Mouse (Mus musculus) testis, adult 2 months (tissue): ENCODE results near the gene Fam171a1. TPM values are rescaled to one million over a fixed set of nuclear protein-coding genes. Genes with fewer than 3 reads are reported as not detected.
"Not testable (repeated sequence)": the region's sequence is repeated elsewhere in the genome, so short reads cannot be mapped to it uniquely, and the experiment has no call there.

Experiments
- H3K27ac ChIP-seq: fragments of 200-500 bp; 2 replicates; pipeline ENCODE4 v1.5.1; 2012; ENCODE audit warnings: low read depth, low read length; ENCODE audit not compliant: control insufficient read depth, insufficient read depth
- H3K27me3 ChIP-seq: fragments of 200-500 bp; 2 replicates; pipeline ENCODE4 v1.6.1; 2012; ENCODE audit warnings: mild to moderate bottlenecking, low read length, moderate library complexity; ENCODE audit not compliant: control insufficient read depth, insufficient read depth
- H3K36me3 ChIP-seq: fragments of 200-500 bp; 2 replicates; pipeline ENCODE4 v1.6.1; 2012; ENCODE audit warnings: mild to moderate bottlenecking, low read length; ENCODE audit not compliant: control insufficient read depth, insufficient read depth
- H3K4me1 ChIP-seq: fragments of 200-500 bp; 2 replicates; pipeline ENCODE4 v1.6.1; 2012; ENCODE audit warnings: low read length; ENCODE audit not compliant: control insufficient read depth, insufficient read depth
- H3K4me3 ChIP-seq: fragments of 200-500 bp; 2 replicates; pipeline ENCODE4 v1.5.1; 2012; ENCODE audit warnings: low read depth, mild to moderate bottlenecking, low read length, moderate library complexity, mixed read lengths; ENCODE audit not compliant: control insufficient read depth
- CTCF ChIP-seq: fragments of 200-500 bp; IDR thresholded peaks from 2 replicates; pipeline ENCODE4 v1.5.1; 2012; ENCODE audit warnings: low read depth, mild to moderate bottlenecking, inconsistent platforms, low read length, moderate library complexity; ENCODE audit not compliant: control insufficient read depth, insufficient read depth, insufficient replicate concordance
- POLR2A ChIP-seq: fragments of 200-500 bp; IDR thresholded peaks from 2 replicates; pipeline ENCODE4 v1.6.1; 2012; ENCODE audit warnings: low read depth, mild to moderate bottlenecking, inconsistent platforms, low read length, moderate library complexity; ENCODE audit not compliant: control insufficient read depth
- polyA plus RNA-seq: library from polyadenylated mRNA; depleted of rRNA; stranded (reverse); fragments of >200 nt; gene quantifications from 2 replicates; pipeline ENCODE4 v1.2.3, GENCODE M21; 2012

Fam171a1 gene
- polyA plus RNA-seq, 1 experiment, result 3.4 TPM

DNA sequence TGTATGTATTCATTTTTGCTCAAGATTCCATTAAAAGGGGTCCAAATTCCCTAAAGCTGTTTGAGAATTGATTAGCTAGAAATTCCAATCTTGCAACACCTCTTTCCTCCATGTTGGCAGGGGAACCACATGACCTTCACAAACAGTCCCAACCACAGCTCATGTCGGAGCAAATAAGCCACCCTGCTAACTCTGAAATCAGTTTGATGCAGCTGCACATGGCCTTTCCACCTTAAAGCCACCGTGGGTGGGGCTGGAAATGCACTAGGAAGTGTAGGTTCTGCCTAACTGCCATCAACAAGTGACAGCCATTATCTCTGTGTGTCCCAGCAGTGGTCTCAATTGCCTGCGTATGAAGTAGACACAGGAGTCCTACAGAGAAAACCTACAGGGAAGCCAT is 101.5 kb downstream of the Fam171a1 start:
- Histone ChIP-seq H3K27ac (no peak overlapping the region), H3K4me1 (no peaks in the 10 kb centered on the region), H3K4me3 (no peak overlapping the region), H3K36me3 (no peaks in the 10 kb centered on the region), H3K27me3 (no peaks in the 10 kb centered on the region)
- no peak for TF ChIP-seq CTCF
- no peak for TF ChIP-seq POLR2A

GRCm38 (mm10) chr2:3216617-3217016 is 102.6 kb downstream of the Fam171a1 start:
- Histone ChIP-seq H3K27ac (no peak overlapping the region), H3K27me3 (no peaks in the 10 kb centered on the region), H3K4me3 (no peak overlapping the region), H3K4me1 (no peaks in the 10 kb centered on the region), H3K36me3 (no peaks in the 10 kb centered on the region)
- no peak for TF ChIP-seq POLR2A
- no peak for TF ChIP-seq CTCF

DNA sequence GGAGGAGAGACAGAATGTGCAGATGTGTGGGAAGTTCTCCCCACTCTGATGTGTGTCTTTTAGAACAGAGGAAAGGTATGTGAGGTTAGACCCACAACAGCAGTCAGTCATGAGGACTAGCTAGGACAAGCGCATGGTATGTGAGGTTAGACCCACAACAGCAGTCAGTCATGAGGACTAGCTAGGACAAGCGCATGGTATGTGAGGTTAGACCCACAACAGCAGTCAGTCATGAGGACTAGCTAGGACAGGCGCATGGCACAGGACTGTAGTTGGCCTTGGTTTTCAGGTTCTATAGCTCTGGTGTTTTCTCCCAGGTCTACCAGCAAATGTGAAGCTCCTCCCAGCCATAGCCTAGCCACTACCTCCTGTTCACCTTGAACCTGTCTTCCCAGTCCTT is 103.6 kb downstream of the Fam171a1 start:
- H3K36me3 ChIP-seq, H3K27me3 ChIP-seq, H3K4me1 ChIP-seq, H3K4me3 ChIP-seq, H3K27ac ChIP-seq: not testable (repeated sequence)

GRCm38 (mm10) chr2:3218225-3218624 is 104.2 kb downstream of the Fam171a1 start:
- Histone ChIP-seq H3K27me3 (no peaks in the 10 kb centered on the region), H3K36me3 (no peaks in the 10 kb centered on the region), H3K4me1 (no peaks in the 10 kb centered on the region), H3K4me3 (no peak overlapping the region), H3K27ac (no peak overlapping the region)
- no peak for TF ChIP-seq CTCF
- TF ChIP-seq POLR2A, result no peak

DNA sequence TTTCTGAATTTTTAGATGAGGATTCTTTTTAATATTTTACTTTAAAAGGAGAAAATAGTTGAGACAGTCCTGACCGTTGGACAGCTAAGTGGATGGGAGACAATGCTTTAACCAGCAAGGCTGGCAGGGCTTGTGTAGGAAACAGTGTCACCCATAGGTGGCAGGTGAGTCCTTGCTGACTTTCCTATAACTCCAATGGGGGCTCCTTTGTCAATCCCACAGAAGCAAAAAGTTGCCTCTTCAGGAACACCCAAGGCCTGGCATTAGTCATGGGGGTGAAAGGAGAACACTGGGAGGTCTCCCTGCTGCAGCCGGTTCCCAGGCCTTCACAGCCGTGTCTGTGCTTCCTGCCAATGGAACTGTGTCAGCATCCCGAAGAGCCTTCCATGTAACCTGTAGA is 114.5 kb downstream of the Fam171a1 start:
- TF ChIP-seq CTCF (no peak), POLR2A (no peak)
- Histone ChIP-seq H3K4me3 (no peak overlapping the region), H3K36me3 (no peaks in the 10 kb centered on the region), H3K4me1 (no peaks in the 10 kb centered on the region), H3K27ac (no peak overlapping the region), H3K27me3 (no peaks in the 10 kb centered on the region)

DNA sequence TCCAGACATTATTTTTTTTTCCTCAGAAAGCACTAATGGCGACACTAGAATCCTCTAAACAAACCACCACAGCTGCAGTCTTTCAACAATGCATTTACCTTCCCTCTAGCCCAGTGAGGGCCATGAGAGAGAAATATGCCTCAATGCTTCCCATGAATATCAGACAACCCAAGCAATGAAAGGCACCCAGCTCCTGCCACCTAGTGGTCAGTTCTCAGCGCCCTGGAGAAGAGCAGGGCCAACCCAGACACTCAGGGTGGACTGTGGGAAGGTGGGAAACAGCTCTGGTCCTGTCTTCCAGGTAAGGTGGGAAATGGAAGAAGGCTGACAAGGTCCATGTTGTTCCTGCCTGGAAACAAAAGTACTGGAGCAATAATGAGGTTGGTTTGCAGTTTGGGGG is 115.0 kb downstream of the Fam171a1 start:
- peak; percentile 65; the same call in 1 of the 2 replicates for TF ChIP-seq CTCF
- no peak for TF ChIP-seq POLR2A
- Histone ChIP-seq H3K4me3 (no peak overlapping the region), H3K27ac (no peak overlapping the region), H3K4me1 (no peaks in the 10 kb centered on the region), H3K36me3 (no peaks in the 10 kb centered on the region), H3K27me3 (no peaks in the 10 kb centered on the region)

GRCm38 (mm10) chr2:3239255-3239654 is 125.2 kb downstream of the Fam171a1 start:
- H3K4me3 ChIP-seq, result no peak overlapping the region
- TF ChIP-seq POLR2A (no peak), CTCF (no peak)
- H3K4me1 ChIP-seq, result no peaks in the 10 kb centered on the region

DNA sequence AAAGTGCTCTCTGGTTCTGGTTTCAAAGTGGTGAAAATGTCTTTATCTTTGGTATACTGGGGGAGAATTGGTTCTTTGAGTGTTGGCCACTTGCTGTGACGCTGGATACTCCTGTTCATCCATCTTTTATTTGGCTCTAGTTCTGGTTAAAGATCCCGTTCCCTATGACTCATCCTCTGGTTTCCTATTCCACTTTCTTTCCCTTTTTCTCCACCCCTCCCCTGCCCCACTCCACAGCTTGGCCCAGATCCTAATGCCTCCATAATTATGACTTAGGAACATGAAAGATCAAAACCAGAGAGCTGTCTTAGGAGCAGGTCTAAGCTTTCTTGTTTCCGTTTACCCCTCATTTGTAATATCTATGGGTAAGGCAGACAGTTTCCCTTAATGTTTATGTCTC is 130.2 kb downstream of the Fam171a1 start:
- TF ChIP-seq POLR2A (no peak), CTCF (no peak)
- Histone ChIP-seq H3K4me1 (no peaks in the 10 kb centered on the region), H3K4me3 (no peak overlapping the region), H3K36me3 (no peaks in the 10 kb centered on the region), H3K27ac (no peak overlapping the region), H3K27me3 (no peaks in the 10 kb centered on the region)

More at GRCm38 (mm10) chr2:3239255-3239654, 125.2 kb downstream of the Fam171a1 start:
- Histone ChIP-seq H3K27me3 (no peaks in the 10 kb centered on the region), H3K36me3 (no peaks in the 10 kb centered on the region), H3K27ac (no peak overlapping the region)
